Comparison of ENCODE assay signal across 8 mouse cellular contexts in the genomic region with DNA sequence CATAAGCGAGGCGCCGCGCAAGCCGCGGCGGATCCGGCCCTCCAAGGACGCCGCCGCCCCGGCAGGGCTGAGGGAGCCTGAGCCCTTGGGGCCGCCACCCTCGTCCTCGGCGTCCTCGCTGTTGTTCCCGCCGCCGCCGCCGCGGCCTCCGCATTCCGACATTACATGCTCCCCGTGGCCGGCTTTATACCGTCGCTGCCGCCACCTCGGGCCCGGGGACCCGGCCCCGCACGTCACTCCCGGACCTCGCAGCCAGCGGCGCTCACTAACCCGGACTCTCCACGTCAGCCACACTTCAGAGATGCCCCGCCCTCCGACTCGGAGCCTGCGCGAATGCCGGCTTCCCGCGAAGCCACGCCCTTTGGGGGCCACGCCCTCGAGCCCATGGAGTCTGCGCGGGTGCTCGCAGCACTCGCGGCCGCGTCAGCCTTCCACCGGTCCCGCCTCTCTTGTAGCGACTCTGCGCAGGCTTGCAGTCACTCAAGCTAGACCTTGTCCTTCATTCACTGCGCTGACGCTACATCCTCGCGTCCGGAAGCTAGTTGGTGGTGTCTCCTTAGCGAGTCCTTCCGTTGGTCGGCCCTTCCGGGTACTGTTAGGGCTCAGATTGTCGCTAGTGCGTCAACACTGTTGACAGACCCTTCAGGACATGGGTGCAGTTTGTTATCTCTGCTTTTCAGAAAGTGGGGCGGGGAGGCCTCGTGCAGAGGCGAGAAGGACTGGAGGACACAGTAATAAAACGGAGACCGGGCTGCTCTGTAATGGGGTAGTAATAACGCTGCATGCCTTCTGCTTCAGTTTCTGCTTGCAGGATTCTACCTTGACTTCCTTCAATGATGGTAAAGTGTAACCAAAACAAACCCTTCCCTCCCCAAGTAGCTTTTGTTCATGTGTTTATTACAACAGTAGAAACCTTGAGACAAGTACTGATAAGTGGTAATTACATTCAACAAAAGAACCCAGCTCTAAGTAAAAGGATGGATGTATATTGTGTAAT. TPM values are rescaled to one million over a fixed set of nuclear protein-coding genes. Genes with fewer than 3 reads are reported as not detected.
DNase-seq lines count a peak whose midpoint lies in the region; ATAC-seq and TF ChIP-seq lines count a peak whose summit lies in the region.

TSS of gene Txndc11 (minus strand) at position 303 of the 997 bp plus-strand sequence.

- peak within 1 kb of the TSS; percentile 95 for H3K9ac ChIP-seq in heart, embryonic 15.5 days
- H3K9ac ChIP-seq in liver, embryonic 14.5 days (replicated peaks) = peak within 1 kb of the TSS; percentile 97
- peak within 1 kb of the TSS; percentile 79 for H3K9ac ChIP-seq in neural tube, embryonic 11.5 days (ENCODE audit: low read length)
- H3K9ac ChIP-seq in stomach, postnatal 0 days (ENCODE audit: low read length) = peak within 1 kb of the TSS; percentile 98

- H3K4me3 ChIP-seq in forebrain, embryonic 10.5 days = peak within 1 kb of the TSS; percentile 97
- peak within 1 kb of the TSS; percentile 88 for H3K4me3 ChIP-seq in heart, embryonic 15.5 days
- H3K4me3 ChIP-seq in liver, embryonic 14.5 days (ENCODE audit: insufficient read depth in 1 of 2, low read depth in 2 of 2, low read length in 2 of 2) = peak within 1 kb of the TSS; percentile 76 to 82
- peak within 1 kb of the TSS; percentile 78 for H3K4me3 ChIP-seq in neural tube, embryonic 11.5 days (ENCODE audit: low read depth, low read length)
- H3K4me3 ChIP-seq in stomach, postnatal 0 days (ENCODE audit: low read depth, low read length) = peak within 1 kb of the TSS; percentile 96

- DNase-seq in CD8-positive naive resting alpha-beta T cell, adult 2 months (ENCODE audit: low read depth in 2 of 2, low spot score in 2 of 2) = peak; percentile 99
- peak; percentile 98 for DNase-seq in c-Kit-positive CD71-negative TER-119-negative erythroid progenitor cells, embryonic 14.5 days (ENCODE audit: low read depth)
- DNase-seq in forebrain, embryonic 10.5 days (ENCODE audit: extremely low spot score, low spot score) = peak; percentile 99
- DNase-seq in kidney, postnatal 25 days = peak; percentile 99 to 100
- DNase-seq in liver, embryonic 14.5 days (ENCODE audit: low read depth in 3 of 3, low spot score in 3 of 3) = peak; percentile 95 to 97 (median 96)
- peak; percentile 100 for DNase-seq in neural tube, embryonic 11.5 days (ENCODE audit: low spot score)
- peak; percentile 100 for DNase-seq in stomach, postnatal 0 days (ENCODE audit: low spot score)

- H3K9me3 ChIP-seq in forebrain, embryonic 10.5 days = no peaks in the 10 kb centered on the region
- no peaks in the 10 kb centered on the region for H3K9me3 ChIP-seq in heart, embryonic 15.5 days (replicated peaks)
- no peaks in the 10 kb centered on the region for H3K9me3 ChIP-seq in liver, embryonic 14.5 days (ENCODE audit: control insufficient read depth, low read length)
- no peaks in the 10 kb centered on the region for H3K9me3 ChIP-seq in neural tube, embryonic 11.5 days (ENCODE audit: control insufficient read depth, low read length)
- no peaks in the 10 kb centered on the region for H3K9me3 ChIP-seq in stomach, postnatal 0 days (ENCODE audit: control insufficient read depth, low read length)

- peaks cover 37% of the 10 kb centered on the region for H3K36me3 ChIP-seq in forebrain, embryonic 10.5 days (replicated peaks)
- peaks cover 27% of the 10 kb centered on the region for H3K36me3 ChIP-seq in heart, embryonic 15.5 days
- peaks cover 16% of the 10 kb centered on the region for H3K36me3 ChIP-seq in liver, embryonic 14.5 days (replicated peaks; ENCODE audit: control insufficient read depth, insufficient read depth, low read depth)
- H3K36me3 ChIP-seq in neural tube, embryonic 11.5 days (ENCODE audit: control insufficient read depth, insufficient read depth, low read length) = no peaks in the 10 kb centered on the region
- H3K36me3 ChIP-seq in stomach, postnatal 0 days (ENCODE audit: control insufficient read depth, insufficient read depth, low read length) = peaks cover 16% of the 10 kb centered on the region

- peak; percentile 55; the same call in 1 of the 2 replicates for TF ChIP-seq EP300 in liver, embryonic 14.5 days (IDR thresholded peaks at IDR 0.05; ENCODE audit: low read depth)
- no peak for TF ChIP-seq EP300 in stomach, postnatal 0 days (optimal IDR thresholded peaks at IDR 0.05)

- peak within 1 kb of the TSS; percentile 93 for H3K27ac ChIP-seq in forebrain, embryonic 10.5 days
- H3K27ac ChIP-seq in heart, embryonic 15.5 days = peak within 1 kb of the TSS; percentile 95
- H3K27ac ChIP-seq in liver, embryonic 14.5 days = peak within 1 kb of the TSS; percentile 97
- H3K27ac ChIP-seq in neural tube, embryonic 11.5 days (ENCODE audit: low read depth, low read length) = peak within 1 kb of the TSS; percentile 75
- H3K27ac ChIP-seq in stomach, postnatal 0 days (replicated peaks) = peak within 1 kb of the TSS; percentile 95

- H3K27me3 ChIP-seq in forebrain, embryonic 10.5 days (ENCODE audit: poor library complexity, severe bottlenecking) = no peaks in the 10 kb centered on the region
- H3K27me3 ChIP-seq in heart, embryonic 15.5 days = no peaks in the 10 kb centered on the region
- H3K27me3 ChIP-seq in liver, embryonic 14.5 days (ENCODE audit: control insufficient read depth, insufficient read depth, low read length) = no peaks in the 10 kb centered on the region
- H3K27me3 ChIP-seq in neural tube, embryonic 11.5 days (ENCODE audit: control insufficient read depth, insufficient read depth, low read length) = no peaks in the 10 kb centered on the region
- no peaks in the 10 kb centered on the region for H3K27me3 ChIP-seq in stomach, postnatal 0 days (ENCODE audit: control insufficient read depth, insufficient read depth, low read length)

- no peak for TF ChIP-seq CTCF in liver, embryonic 14.5 days (IDR thresholded peaks at IDR 0.05; ENCODE audit: low read depth)
- peak; percentile 5; the same call in 1 of the 2 replicates for TF ChIP-seq CTCF in stomach, postnatal 0 days (IDR thresholded peaks at IDR 0.05; ENCODE audit: low read depth)

- H3K4me2 ChIP-seq in heart, embryonic 15.5 days = peak within 1 kb of the TSS; percentile 66
- peak within 1 kb of the TSS; percentile 94 for H3K4me2 ChIP-seq in liver, embryonic 14.5 days (ENCODE audit: low read depth)
- peak within 1 kb of the TSS; percentile 62 for H3K4me2 ChIP-seq in neural tube, embryonic 11.5 days (ENCODE audit: low read depth)
- peak within 1 kb of the TSS; percentile 90 for H3K4me2 ChIP-seq in stomach, postnatal 0 days (replicated peaks; ENCODE audit: low read depth)

- peak; percentile 100 for ATAC-seq in heart, embryonic 15.5 days (replicated peaks; ENCODE audit: insufficient number of reproducible peaks, insufficient read depth, low FRiP score, low read depth)
- ATAC-seq in liver, embryonic 14.5 days (ENCODE audit: insufficient read depth) = peak; percentile 91
- ATAC-seq in neural tube, embryonic 11.5 days (ENCODE audit: insufficient read depth, low FRiP score, low TSS enrichment) = peak; percentile 99
- ATAC-seq in stomach, postnatal 0 days (ENCODE audit: low FRiP score, low TSS enrichment) = peak; percentile 99

- H3K4me1 ChIP-seq in forebrain, embryonic 10.5 days = peaks cover 32% of the 10 kb centered on the region
- H3K4me1 ChIP-seq in heart, embryonic 15.5 days (replicated peaks) = peaks cover 31% of the 10 kb centered on the region
- H3K4me1 ChIP-seq in liver, embryonic 14.5 days (replicated peaks; ENCODE audit: control insufficient read depth in 2 of 2, insufficient read depth in 2 of 2, low read length in 1 of 2) = peaks cover 23% of the 10 kb centered on the region in 2 experiments
- H3K4me1 ChIP-seq in neural tube, embryonic 11.5 days (ENCODE audit: control insufficient read depth, insufficient read depth, low read length) = peaks cover 19% of the 10 kb centered on the region
- 0 out of 2 replicates have a peak, but pooled peaks cover 2% of the 10 kb centered on the region for H3K4me1 ChIP-seq in stomach, postnatal 0 days (replicated peaks; ENCODE audit: control insufficient read depth, insufficient read depth)

- WGBS in forebrain, embryonic 10.5 days = under 1% methylated on average over 80 of the region's 80 CpGs
- under 1% methylated on average over 80 of the region's 80 CpGs for WGBS in heart, embryonic 15.5 days
- WGBS in liver, embryonic 14.5 days (ENCODE audit: insufficient replicate concordance) = under 1% methylated on average over 80 of the region's 80 CpGs
- under 1% methylated on average over 65 of the region's 80 CpGs for WGBS in neural tube, embryonic 11.5 days
- under 1% methylated on average over 80 of the region's 80 CpGs for WGBS in stomach, postnatal 0 days

RNA-seq across cellular contexts. Expression of gene Txndc11, which starts in this region (rescaled TPM):
- polyA plus RNA-seq in forebrain, embryonic 10.5 days (2016; fragmentation: Nextera tagmentation; extraction: Ambion mirVana) = 24.0 and 25.1 TPM in 2 replicates
- polyA plus RNA-seq in heart, embryonic 15.5 days (2015; fragmentation: Nextera tagmentation; extraction: Ambion mirVana) = 26.2 and 30.5 TPM in 2 replicates
- 8.8 and 8.9 TPM in 2 replicates for polyA plus RNA-seq in liver, embryonic 14.5 days (2012; rRNA removed)
- 13.4 and 16.8 TPM in 2 replicates for polyA plus RNA-seq in liver, embryonic 14.5 days (2014; fragmentation: Nextera tagmentation; extraction: Ambion mirVana)
- 32.5 and 34.8 TPM in 2 replicates for polyA plus RNA-seq in neural tube, embryonic 11.5 days (2014; fragmentation: Nextera tagmentation; extraction: Ambion mirVana)
- polyA plus RNA-seq in stomach, postnatal 0 days (2015; fragmentation: Nextera tagmentation; extraction: Ambion mirVana) = 27.5 and 29.2 TPM in 2 replicates

Comparison
In these comparisons a context has a peak if more than half of its experiments do, and no peak if none do; other contexts are left out.
1. Peak in every context shown above with its lines: DNase-seq, ATAC-seq, H3K4me3 ChIP-seq and H3K27ac ChIP-seq.